Mouse (Mus musculus) common myeloid progenitor, adult 5-6 weeks (primary cell): ENCODE measurements around the gene Tmem192. TPM values are rescaled to one million over a fixed set of nuclear protein-coding genes. Genes with fewer than 3 reads are reported as not detected.
"Not testable (repeated sequence)": the region's sequence is repeated elsewhere in the genome, so short reads cannot be mapped to it uniquely, and the experiment has no call there.

Source experiments
- ATAC-seq: replicated peaks from 2 replicates; pipeline ENCODE4 v1.8.0; 2016; ENCODE audit warnings: low read depth, mild to moderate bottlenecking, moderate TSS enrichment, inconsistent platforms; ENCODE audit not compliant: poor library complexity, severe bottlenecking
- total RNA-seq: library from RNA; stranded (forward); fragments of 200-1000, 187-1606 nt; gene quantifications from 2 replicates; pipeline ENCODE4 v1.2.3, GENCODE M21; 2017

Tmem192 gene
- total RNA-seq, 1 experiment from 2014 or later: 16.7 TPM

GRCm38 (mm10) chr8:64959025-64959424, 12.0 kb downstream of the Tmem192 start:
- ATAC-seq: 0 out of 2 replicates have a peak, but pooled peaks have one; percentile 15

DNA sequence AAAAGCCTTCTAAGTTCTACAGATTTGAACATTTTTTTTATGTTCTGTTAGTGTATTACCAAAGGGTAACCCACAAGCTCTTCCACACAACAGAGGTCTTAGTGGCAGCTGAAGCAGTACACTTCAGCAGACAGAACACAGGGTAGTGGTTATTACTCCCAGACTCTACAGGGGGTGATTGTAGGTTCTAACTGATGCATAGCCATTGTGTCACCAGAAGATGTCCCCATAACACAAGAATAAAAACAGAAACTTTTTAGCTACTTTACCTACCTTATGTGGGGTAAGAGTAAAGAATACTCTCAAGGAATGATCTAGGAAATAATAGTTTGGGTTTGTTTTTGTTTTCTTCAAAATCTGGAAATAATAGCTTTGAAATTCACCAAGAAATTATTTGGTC, 15.9 kb downstream of the Tmem192 start:
- ATAC-seq: peak; percentile 75

- no peak for ATAC-seq
Observed at GRCm38 (mm10) chr8:64983150-64983897, 36.3 kb downstream of the Tmem192 start.

- no peak for ATAC-seq
Observed at GRCm38 (mm10) chr8:64987731-64988130, 40.7 kb downstream of the Tmem192 start, which contains the start of gene Trim75. TSS of gene Trim75 (minus strand) at chr8:64987831.

DNA sequence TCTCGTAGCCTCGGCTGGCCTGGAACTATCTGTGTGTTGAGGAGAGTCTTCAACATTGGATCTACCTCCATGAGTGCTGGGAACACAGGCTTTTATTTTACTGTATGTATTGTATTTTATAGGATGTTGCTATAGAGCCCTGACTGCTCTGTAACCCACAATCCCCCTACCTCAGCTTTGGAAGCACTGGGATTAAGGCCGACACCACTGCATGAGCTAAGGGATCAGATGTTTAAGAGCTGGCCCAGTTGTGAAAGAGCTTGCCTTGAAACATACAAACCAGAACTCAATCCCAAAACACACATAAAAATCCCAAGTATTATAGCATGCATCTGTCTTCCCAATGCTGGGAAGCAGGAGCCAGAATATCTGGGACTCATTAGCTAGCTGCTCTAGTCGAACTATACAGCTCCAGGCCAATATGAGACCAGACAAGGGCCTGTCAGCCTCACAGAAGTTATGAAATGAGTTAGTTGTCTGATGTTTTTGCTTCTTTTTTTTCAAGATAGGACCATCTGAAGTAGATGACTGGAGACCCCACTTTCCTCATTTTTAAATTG, 51.9 kb downstream of the Tmem192 start:
- no peak for ATAC-seq

GRCm38 (mm10) chr8:65007616-65008015, 60.6 kb downstream of the Tmem192 start:
- ATAC-seq: not testable (repeated sequence)

- ATAC-seq: no peak
Observed at GRCm38 (mm10) chr8:65018423-65018822, 71.4 kb downstream of the Tmem192 start, which contains the start of the genes Trim61 and Trim60. TSS of gene Trim61 (minus strand) at chr8:65018523. TSS of gene Trim60 (minus strand) at chr8:65018584.

Other genes with a start within 250 kb of the Tmem192 start
- gene Msmo1, start 213.4 kb upstream of the Tmem192 start, total RNA-seq: 46.1 and 50.9 TPM in 2 replicates
- gene Klhl2, start 97.2 kb upstream of the Tmem192 start, total RNA-seq: 12.9 and 15.9 TPM in 2 replicates
- not detected in 2 replicates for gene Trim75, start 40.6 kb downstream of the Tmem192 start, total RNA-seq
- not detected in 2 replicates for gene Trim61, start 71.3 kb downstream of the Tmem192 start, total RNA-seq
- gene Trim60, start 71.4 kb downstream of the Tmem192 start, total RNA-seq: not detected in 2 replicates
- gene Apela, start 90.2 kb downstream of the Tmem192 start, total RNA-seq: not detected in 2 replicates
- not detected in 2 replicates for gene Gm10663, start 127.8 kb downstream of the Tmem192 start, total RNA-seq
- gene BC030870, start 182.4 kb downstream of the Tmem192 start, total RNA-seq: not detected in 2 replicates